21 mouse cellular contexts compared by ENCODE assay signal in genomic region chr9:44423576-44423975, GRCm38 (mm10). TPM values are rescaled to one million over a fixed set of nuclear protein-coding genes. Genes with fewer than 3 reads are reported as not detected.
"Had no signal": no experiment of that assay in that cellular context is flagged by ENCODE, and none has a peak within 500 bp of the region (broad histone marks: within the 10 kb centered on the region; RNA-seq: fewer than 3 reads in every experiment).

No protein-coding gene starts in this region.

- DNase-seq: retina, postnatal 1 day; right cerebral cortex, adult 18-20 months; right cerebral cortex, postnatal 14 days; right cerebral cortex, postnatal 25 days; right cerebral cortex, postnatal 4 days; spleen, adult 18-20 months; thymus, adult 18-20 months; thymus, adult 2 months; thymus, postnatal 14 days; thymus, postnatal 25 days; thymus, postnatal 36 days; thymus, postnatal 4 days had no signal

- H3K4me3 ChIP-seq: neural tube, embryonic 15.5 days; stomach, embryonic 15.5 days had no signal

- H3K27me3 ChIP-seq: neural tube, embryonic 15.5 days; stomach, embryonic 15.5 days had no signal

- H3K9me3 ChIP-seq: neural tube, embryonic 15.5 days; stomach, embryonic 15.5 days had no signal

- H3K9ac ChIP-seq: neural tube, embryonic 15.5 days; stomach, embryonic 15.5 days had no signal

- H3K27ac ChIP-seq: neural tube, embryonic 15.5 days; stomach, embryonic 15.5 days; stomach, postnatal 0 days had no signal

- H3K36me3 ChIP-seq: neural tube, embryonic 15.5 days; stomach, embryonic 15.5 days had no signal

- H3K4me2 ChIP-seq: neural tube, embryonic 15.5 days; stomach, embryonic 15.5 days had no signal

- H3K4me1 ChIP-seq: stomach, embryonic 15.5 days had no signal

RNA-seq across cellular contexts. Expression of gene Foxr1, which starts 17.4 kb away (rescaled TPM):
- total RNA-seq: neutrophil, adult 5-6 weeks had no signal
- polyA plus RNA-seq: neural tube, embryonic 14.5 days; neural tube, embryonic 15.5 days; small intestine, adult 2 months; stomach, embryonic 14.5 days; stomach, embryonic 15.5 days; stomach, embryonic 16.5 days; thymus, postnatal 0 days had no signal
